Mouse (Mus musculus) natural killer cell, adult 2 months (primary cell): Measurements from ENCODE around the gene Olfr66.

Experiments used
- DNase-seq, 2 experiments: peaks; one replicate each; pipeline ENCODE4 v3.0.0; 2022; ENCODE audit warnings: low spot score in 2 of 2

Gene Olfr66

DNA sequence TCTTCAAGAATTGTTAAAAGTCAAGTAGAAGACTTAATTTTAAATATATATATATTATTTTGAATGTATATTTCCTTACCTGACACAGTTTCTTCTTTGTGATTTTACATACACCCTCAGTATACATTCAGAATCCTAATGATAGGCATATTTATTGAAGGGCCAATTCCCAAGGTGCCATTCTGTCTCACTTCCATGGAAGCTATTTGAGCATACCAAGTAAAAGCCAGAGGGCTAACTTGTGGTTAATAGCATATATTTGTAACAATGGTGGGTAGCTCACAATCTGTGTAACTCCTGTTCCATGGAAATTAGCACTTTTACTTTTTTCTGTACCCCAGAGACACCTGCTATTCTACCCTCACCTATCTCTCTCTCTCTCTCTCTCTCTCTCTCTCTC is at the start of gene Olfr66:
TSS of gene Olfr66 (minus strand) at position 101 of the 400 bp plus-strand sequence.
- no peak for DNase-seq

DNA sequence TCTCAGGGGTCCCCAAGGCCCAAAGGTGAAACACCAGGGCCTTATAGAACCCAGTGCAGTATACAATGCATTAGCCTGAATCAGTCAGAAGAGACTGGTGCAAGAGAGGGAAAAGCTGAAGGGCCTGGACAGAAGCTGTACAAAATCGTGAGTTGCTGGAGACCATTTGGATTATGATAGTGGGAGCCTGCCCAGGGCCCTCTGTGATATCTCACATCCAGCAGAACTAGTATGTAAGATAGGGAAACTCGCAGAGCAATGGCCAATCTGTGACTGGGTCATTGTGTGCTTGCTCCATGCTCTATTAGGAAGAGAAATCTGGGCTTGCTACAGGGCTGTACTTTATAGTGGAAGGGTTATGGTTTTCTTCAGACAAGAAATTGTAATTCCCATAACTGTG is 48.2 kb upstream of the Olfr66 start, which contains the start of gene Olfr632:
TSS of gene Olfr632 (plus strand) at position 84 of the 400 bp plus-strand sequence.
- no peak for DNase-seq

GRCm38 (mm10) chr7:103928525-103928924 is 42.5 kb upstream of the Olfr66 start, which contains the start of gene Olfr631:
Gene Olfr631 (plus strand): TSS chr7:103928825.
- no peak for DNase-seq

GRCm38 (mm10) chr7:103915338-103915737 is 29.3 kb upstream of the Olfr66 start:
- no peak for DNase-seq

- DNase-seq, result no peak
Observed at GRCm38 (mm10) chr7:103912969-103913511, 27.0 kb upstream of the Olfr66 start.

DNA sequence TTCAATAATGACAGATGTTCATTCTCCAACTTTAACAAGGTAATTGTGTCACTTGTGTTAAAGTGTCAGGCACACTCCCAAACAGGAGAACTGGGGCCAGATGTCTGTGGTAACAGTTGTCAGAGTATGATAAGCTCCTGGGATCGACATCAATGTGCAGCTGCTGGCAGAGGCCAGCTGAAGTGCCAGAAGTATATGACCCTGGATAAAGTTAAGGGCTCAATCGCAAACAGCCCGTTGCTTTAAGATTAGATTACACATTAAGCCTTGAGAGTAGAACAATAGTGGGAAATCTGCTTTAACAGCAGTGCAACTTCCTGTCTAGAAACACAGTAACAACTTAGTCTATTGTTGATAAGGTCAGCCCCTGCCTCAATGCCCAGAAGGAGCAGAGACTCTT is 24.0 kb upstream of the Olfr66 start:
- DNase-seq, result no peak

DNA sequence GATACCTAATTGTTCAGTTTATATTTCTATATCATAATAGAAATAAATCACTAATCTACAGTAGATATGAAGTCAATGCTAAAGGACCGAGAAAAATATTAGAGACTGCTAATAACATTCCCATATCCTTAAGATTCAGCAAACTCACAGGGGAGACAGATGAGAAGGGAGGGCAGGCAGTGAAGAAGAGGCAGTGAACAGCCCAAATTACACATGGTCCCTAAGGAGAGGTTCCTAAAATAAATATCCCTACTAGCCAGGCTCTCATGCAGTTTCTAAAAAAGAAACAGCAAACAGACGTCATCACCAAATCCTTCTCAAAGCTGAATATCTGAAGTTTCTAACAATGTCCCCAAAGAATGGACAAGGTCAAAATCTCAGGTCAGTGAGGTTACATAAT is 17.1 kb upstream of the Olfr66 start, which contains the start of gene Olfr65:
TSS of gene Olfr65 (plus strand) at position 301 of the 400 bp plus-strand sequence.
- DNase-seq, result no peak

GRCm38 (mm10) chr7:103894385-103894784 is 8.3 kb upstream of the Olfr66 start, which contains the start of gene Olfr64:
Gene Olfr64 (minus strand): TSS chr7:103894485.
- DNase-seq, result no peak

GRCm38 (mm10) chr7:103877093-103877492 is 9.0 kb downstream of the Olfr66 start:
- DNase-seq, result no peak

DNA sequence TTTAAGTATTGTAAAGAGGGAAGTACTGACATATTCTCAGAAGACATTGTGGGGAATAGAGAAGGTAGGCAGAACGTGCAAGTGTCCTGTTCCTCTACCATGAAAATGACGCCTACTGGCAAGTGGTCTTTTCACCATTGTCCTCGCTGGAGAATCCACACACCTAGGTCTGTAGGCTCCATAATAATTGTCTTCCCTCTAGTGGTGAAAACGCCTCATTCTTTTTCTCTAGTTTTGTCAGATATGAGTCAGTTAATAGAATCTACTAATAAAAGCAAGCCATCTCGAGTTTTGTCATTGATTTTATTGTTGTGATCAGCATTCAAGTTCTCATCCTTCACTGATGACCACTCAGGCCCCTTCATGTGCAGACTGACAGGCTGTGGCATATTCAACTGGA is 11.6 kb downstream of the Olfr66 start:
- no peak for DNase-seq

- DNase-seq, result no peak
Observed at GRCm38 (mm10) chr7:103873064-103873463, 13.0 kb downstream of the Olfr66 start.

- DNase-seq, result no peak
Observed at GRCm38 (mm10) chr7:103870667-103871066, 15.4 kb downstream of the Olfr66 start.

GRCm38 (mm10) chr7:103865716-103866115 is 20.3 kb downstream of the Olfr66 start:
- DNase-seq, result no peak

GRCm38 (mm10) chr7:103861531-103861930 is 24.5 kb downstream of the Olfr66 start:
- no peak for DNase-seq

DNA sequence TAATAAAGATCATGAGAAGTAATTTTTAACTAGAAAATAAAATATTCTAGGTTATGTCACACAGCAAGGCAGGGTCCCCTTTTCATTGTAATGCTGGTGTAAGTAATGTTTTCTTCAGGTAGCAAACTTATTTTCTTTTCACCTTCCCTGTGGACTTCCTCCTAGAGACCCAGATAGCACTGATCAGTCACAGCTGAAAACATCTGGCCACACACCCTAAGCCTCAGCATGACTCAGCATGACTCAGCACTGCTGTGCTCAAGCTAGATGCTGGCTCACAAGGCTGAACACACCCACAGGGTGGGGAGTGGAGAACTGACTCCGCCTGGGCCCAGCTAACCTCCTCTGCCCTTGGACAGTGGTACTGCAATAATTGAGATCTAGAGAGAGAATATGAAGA is 25.2 kb downstream of the Olfr66 start:
- DNase-seq, result peak in 1 of 2 experiments; percentile 2

GRCm38 (mm10) chr7:103859076-103859475 is 27.0 kb downstream of the Olfr66 start:
- no peak for DNase-seq

DNA sequence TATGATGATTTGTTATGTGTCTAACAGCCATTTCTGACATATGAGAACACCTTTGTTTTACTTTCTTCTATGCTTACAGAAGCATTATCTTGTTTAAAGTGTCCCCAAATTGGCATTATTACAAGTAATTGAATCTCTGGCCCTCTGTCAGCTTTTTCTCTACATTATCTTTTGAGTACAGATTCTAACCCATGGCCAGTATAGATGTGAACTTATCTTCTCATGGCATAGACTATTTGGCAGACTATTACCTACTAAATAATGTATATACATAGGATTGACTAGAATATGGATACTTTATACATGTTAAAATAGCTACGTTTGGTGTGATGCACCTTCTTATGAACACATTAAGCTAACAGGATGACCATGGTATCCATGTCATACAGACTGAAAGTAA is 31.4 kb downstream of the Olfr66 start:
- no peak for DNase-seq

DNA sequence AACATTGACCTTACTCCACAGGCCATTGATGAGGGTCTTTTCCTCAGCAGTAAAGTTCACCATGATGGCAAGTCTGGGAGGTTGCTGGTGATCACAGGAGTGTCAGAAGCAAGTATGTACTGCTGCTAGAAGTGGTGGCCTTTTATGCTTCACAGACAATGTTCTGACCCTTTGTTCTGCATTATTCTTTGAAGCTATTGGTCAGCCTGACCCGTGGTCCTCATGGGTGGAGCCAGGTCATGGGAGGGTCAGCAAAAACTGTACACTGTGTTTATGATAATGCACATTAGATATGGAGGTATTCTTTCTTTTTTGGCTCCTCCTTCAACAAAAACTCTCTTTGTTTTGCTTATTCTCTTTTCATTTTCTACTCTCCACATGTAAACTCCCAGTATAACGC is 33.0 kb downstream of the Olfr66 start, which contains the start of gene Hbb-y:
TSS of gene Hbb-y (minus strand) at position 127 of the 400 bp plus-strand sequence.
- DNase-seq, result no peak

- DNase-seq, result no peak
Observed at GRCm38 (mm10) chr7:103844525-103845325, 41.3 kb downstream of the Olfr66 start.

- no peak for DNase-seq
Observed at GRCm38 (mm10) chr7:103843034-103843433, 43.0 kb downstream of the Olfr66 start, which contains the start of gene Hbb-bh1. Gene Hbb-bh1 (minus strand): TSS chr7:103843164.

GRCm38 (mm10) chr7:103840268-103840667 is 45.8 kb downstream of the Olfr66 start, which contains the start of gene Hbb-bh2:
Gene Hbb-bh2 (minus strand): TSS chr7:103840520.
- DNase-seq, result no peak
